Mouse (Mus musculus) ovary, postnatal 10 days (tissue): ENCODE results near the gene Il1rl2.

Source experiments
- DNase-seq: peaks from one replicate; pipeline ENCODE4 v3.0.0; 2022; ENCODE audit warnings: low spot score

The Il1rl2 gene

DNA sequence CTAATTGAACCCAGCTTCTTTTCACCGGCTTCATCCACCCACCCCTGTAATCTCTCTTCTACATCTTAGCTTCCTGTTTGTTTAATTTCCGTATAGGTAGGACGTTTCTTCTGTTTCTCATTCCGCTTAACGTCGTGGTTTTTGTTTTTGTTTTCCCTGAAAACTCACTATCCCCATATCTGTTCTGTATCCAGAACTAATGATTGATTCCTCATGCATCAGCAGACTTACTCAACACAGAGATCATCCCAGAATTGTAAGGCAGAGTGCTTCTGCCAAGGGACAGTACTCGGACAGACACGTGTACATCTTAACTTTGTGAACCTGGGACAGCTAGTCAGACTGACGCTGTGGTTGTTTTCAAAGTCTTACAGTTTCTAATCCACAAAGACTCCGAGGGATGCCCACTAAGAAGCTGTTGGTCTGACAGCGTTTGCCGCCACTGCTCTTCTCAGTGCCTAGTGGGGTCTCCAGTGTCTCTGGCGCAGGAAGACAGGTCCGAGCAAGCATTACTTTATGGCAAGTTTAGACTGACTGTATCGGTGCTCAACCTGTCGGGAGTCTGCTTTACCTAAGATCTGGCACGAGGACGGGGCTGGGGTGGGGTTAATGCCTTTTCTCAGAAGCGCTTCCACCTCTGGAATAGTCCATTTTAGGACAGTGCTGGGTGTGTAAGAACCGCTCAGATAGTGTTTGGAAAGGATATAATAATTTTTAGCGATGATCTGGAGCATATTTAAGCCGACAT lies 719 bp downstream of the Il1rl2 start:
- DNase-seq, result no peak

- DNase-seq, result no peak
These were observed 1.4 kb downstream of the Il1rl2 start for GRCm38 (mm10) chr1:40325711-40326327.

- no peak for DNase-seq
These were observed 3.2 kb downstream of the Il1rl2 start for GRCm38 (mm10) chr1:40327604-40328003.

GRCm38 (mm10) chr1:40329526-40329925 lies 5.1 kb downstream of the Il1rl2 start:
- no peak for DNase-seq

DNA sequence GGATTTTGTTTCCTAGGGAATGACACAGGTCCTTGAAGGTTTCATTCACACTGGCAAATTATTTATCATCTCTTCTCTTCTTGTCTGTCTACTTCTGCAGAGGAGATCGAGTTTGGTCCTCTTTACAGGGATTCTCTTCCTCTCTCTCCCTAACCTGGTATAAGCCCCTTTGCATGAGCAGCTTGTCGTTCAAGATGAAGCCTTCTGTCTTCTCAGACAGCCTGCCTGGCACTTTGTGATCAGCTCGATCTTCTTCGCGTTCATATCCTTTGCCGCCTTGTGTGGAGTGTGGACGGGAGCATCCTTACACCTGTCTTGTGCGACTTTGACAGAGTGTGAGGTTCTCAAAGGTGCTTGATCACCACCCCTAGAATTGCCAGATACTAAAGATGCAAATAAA lies 5.8 kb downstream of the Il1rl2 start:
- DNase-seq, result no peak

DNA sequence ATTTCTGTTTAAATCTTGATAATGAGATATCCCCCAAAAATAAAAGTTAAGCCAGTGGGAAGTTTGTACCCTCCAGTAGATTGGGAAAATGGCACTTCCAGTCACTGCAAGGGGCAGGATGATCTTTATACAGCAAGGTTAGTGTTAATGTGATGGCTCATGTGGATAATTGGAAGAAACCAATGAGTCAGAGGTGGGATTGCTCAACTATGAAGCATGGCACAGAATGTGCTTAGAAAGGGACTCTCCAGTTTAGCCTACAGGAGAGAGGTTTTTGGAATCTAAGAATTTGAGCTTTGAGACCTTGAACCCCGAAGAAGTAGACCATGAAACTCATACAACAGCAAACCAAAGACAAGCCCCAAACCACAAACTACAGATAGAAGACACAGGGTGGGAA lies 14.9 kb downstream of the Il1rl2 start:
- no peak for DNase-seq

GRCm38 (mm10) chr1:40340102-40340501 lies 15.7 kb downstream of the Il1rl2 start:
- no peak for DNase-seq

- DNase-seq, result no peak
These were observed 27.9 kb downstream of the Il1rl2 start for GRCm38 (mm10) chr1:40352158-40352903.

DNA sequence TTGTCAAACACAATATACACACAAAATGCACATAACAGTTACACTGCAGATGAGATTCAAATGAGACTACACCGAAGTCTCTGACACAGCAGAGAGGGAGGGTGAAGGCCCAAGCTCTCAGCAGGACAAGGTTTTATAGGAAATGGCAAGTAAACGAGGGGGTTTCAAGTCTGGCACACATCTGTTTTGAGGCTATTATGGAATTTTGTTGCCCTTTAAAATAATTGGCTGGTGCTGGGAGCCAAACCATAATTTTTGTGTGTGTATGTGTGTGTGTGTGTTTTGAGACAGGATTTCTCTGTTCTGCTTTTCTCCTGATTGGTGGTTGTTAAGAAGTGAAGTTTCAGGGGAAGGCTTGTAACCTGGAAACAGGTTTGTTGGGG lies 28.5 kb downstream of the Il1rl2 start:
- no peak for DNase-seq

- DNase-seq, result no peak
These were observed 30.3 kb downstream of the Il1rl2 start for GRCm38 (mm10) chr1:40354665-40355064.

DNA sequence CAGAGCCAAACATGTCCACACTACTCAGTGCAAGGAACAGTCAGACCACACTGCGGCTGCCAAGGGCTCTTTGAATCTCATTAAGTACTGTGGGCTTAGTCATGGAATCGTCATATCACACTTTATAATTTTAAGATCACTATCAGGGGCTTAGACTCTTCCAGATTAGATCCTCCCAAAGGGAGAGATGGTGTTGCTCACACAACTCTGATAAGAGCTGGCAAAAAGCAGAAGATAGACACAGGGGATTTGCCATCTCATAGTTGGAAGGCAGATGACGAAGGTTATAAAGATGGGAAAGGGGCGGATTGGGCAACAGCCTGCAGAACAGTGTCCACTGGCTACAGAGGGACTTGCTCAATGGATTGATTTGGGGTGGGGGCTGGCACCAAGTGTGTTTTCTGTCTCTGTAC lies 31.0 kb downstream of the Il1rl2 start:
- DNase-seq, result no peak

DNA sequence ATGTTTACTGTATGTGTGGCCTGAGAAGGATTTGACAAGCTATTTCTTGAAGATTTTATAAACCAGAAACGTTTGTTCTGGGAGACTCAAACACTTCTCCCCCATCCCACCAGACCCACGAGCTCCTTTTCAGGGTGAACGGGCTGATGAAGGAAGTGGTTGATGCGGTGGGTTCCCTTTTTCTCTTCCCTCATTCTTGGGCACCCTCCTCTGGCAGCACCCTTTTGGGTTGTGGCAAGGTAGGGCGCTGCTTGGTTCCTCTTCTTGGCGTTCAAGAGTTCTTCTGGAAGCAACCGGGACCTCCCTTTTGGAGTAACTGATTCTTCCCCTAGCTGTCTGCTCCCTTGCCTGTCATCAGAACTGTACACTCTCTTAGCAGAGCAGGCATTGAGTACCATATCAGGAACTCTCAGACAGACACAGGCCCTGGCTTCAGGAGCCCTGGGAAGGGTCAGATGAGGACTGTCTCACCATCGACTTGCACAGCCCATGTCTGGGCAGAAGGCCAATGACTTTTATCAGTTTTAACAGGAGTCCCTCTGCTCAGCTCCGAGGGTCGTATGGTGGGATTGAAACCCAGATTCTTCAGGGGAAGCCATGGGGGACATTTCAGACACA lies 31.6 kb downstream of the Il1rl2 start:
- no peak for DNase-seq

GRCm38 (mm10) chr1:40357921-40358320 lies 33.5 kb downstream of the Il1rl2 start:
- no peak for DNase-seq

DNA sequence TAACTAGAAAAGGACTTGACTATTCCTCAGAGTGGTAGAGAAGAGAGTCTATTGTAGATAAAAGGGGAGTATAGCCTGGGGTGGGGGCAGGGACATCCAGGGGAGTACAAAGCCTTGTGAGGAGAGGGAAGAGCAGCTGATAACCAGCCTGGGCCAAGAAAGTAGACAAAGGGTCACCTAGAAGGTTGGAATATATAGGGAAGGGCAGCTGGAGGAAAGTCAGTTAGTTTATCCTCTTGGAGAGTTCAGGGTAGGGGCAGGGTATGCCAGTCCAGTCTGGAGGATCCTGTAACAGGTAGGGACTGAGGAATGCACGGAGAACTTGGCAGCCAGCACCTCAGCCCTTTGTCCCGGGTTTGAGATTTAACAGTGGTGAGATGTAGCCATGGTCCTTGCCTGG lies 33.9 kb downstream of the Il1rl2 start:
- DNase-seq, result no peak

GRCm38 (mm10) chr1:40358771-40359181 lies 34.4 kb downstream of the Il1rl2 start:
- DNase-seq, result no peak

GRCm38 (mm10) chr1:40359731-40360130 lies 35.3 kb downstream of the Il1rl2 start:
- DNase-seq, result no peak

- DNase-seq, result no peak
These were observed 36.6 kb downstream of the Il1rl2 start for GRCm38 (mm10) chr1:40360969-40361368.

GRCm38 (mm10) chr1:40361596-40361995 lies 37.2 kb downstream of the Il1rl2 start:
- no peak for DNase-seq

GRCm38 (mm10) chr1:40362784-40363183 lies 38.4 kb downstream of the Il1rl2 start:
- DNase-seq, result no peak

GRCm38 (mm10) chr1:40372951-40373350 lies 48.5 kb downstream of the Il1rl2 start:
- no peak for DNase-seq

- DNase-seq, result no peak
These were observed 50.7 kb downstream of the Il1rl2 start for GRCm38 (mm10) chr1:40375148-40375547.

- no peak for DNase-seq
These were observed 52.3 kb downstream of the Il1rl2 start for GRCm38 (mm10) chr1:40376745-40377144.

DNA sequence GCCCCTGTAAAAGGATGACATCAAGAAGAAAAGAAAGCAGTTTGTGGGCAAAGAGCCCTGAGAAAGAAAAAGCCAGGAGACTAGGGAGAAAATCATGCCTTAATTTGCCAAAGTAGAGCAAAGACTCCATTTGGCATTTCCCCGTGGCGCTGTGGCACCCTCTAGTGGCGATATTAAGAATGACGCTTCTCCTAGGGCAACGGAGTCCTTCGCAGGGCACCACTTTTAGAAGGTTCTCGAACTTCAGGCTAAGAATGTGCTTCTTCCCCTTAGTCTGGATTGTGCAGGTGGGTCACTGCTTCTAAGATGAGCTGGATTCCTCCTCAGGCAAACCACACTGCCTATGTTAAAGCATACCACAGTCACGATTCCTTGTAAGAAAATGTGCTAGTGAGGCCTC lies 54.4 kb downstream of the Il1rl2 start:
- peak; percentile 56 for DNase-seq
